Mouse (Mus musculus) kidney, postnatal 4 days (tissue): ENCODE measurements around the gene Lkaaear1.
A peak's percentile ranks its signal among the peaks of the same experiment; 100 is the strongest.

Experiments used
- DNase-seq, 2 experiments: peaks; one replicate each; pipeline ENCODE4 v3.0.0; 2021; ENCODE audit warnings: mixed read lengths in 2 of 2

The Lkaaear1 gene

GRCm38 (mm10) chr2:181681978-181682377, 16.3 kb downstream of the Lkaaear1 start:
- DNase-seq = no peak

- peak in 1 of 2 experiments; percentile 24 for DNase-seq
Measured at GRCm38 (mm10) chr2:181680716-181681117, 17.5 kb downstream of the Lkaaear1 start.

- peak; percentile 78 to 87 for DNase-seq
Measured at GRCm38 (mm10) chr2:181679951-181680715, 18.1 kb downstream of the Lkaaear1 start, which contains the start of gene Tcea2. Gene Tcea2, plus strand, starts transcription at chr2:181680310.

GRCm38 (mm10) chr2:181678780-181679179, 19.5 kb downstream of the Lkaaear1 start:
- DNase-seq = peak; percentile 78 to 88

GRCm38 (mm10) chr2:181677755-181678098, 20.5 kb downstream of the Lkaaear1 start:
- DNase-seq = peak in 1 of 2 experiments; percentile 47

- peak; percentile 35 to 59 for DNase-seq
Measured at GRCm38 (mm10) chr2:181677096-181677754, 21.0 kb downstream of the Lkaaear1 start.

- DNase-seq = peak; percentile 63 to 68
Measured at GRCm38 (mm10) chr2:181676424-181676823, 21.8 kb downstream of the Lkaaear1 start.

- peak; percentile 78 to 86 for DNase-seq
Measured at GRCm38 (mm10) chr2:181675454-181675853, 22.8 kb downstream of the Lkaaear1 start.

- no peak for DNase-seq
Measured at GRCm38 (mm10) chr2:181674934-181675333, 23.3 kb downstream of the Lkaaear1 start.

GRCm38 (mm10) chr2:181673501-181673900, 24.7 kb downstream of the Lkaaear1 start:
- no peak for DNase-seq

- no peak for DNase-seq
Measured at GRCm38 (mm10) chr2:181671984-181672383, 26.3 kb downstream of the Lkaaear1 start.

GRCm38 (mm10) chr2:181671326-181671725, 26.9 kb downstream of the Lkaaear1 start, which contains the start of gene Sox18:
Gene Sox18, minus strand, starts transcription at chr2:181671640.
- peak; percentile 66 to 77 for DNase-seq

GRCm38 (mm10) chr2:181670913-181671311, 27.3 kb downstream of the Lkaaear1 start:
- peak; percentile 30 to 57 for DNase-seq

- DNase-seq = peak; percentile 35 to 62
Measured at GRCm38 (mm10) chr2:181670285-181670912, 27.8 kb downstream of the Lkaaear1 start.

- DNase-seq = peak; percentile 68 to 74
Measured at GRCm38 (mm10) chr2:181663298-181663630, 35.0 kb downstream of the Lkaaear1 start.

- DNase-seq = peak; percentile 27 to 58
Measured at GRCm38 (mm10) chr2:181662620-181663297, 35.5 kb downstream of the Lkaaear1 start.

GRCm38 (mm10) chr2:181659609-181660055, 38.6 kb downstream of the Lkaaear1 start:
- DNase-seq = peak; percentile 88 to 93

- peak; percentile 77 to 85 for DNase-seq
Measured at GRCm38 (mm10) chr2:181658930-181659555, 39.2 kb downstream of the Lkaaear1 start.

- no peak for DNase-seq
Measured at GRCm38 (mm10) chr2:181658528-181658927, 39.7 kb downstream of the Lkaaear1 start.

GRCm38 (mm10) chr2:181657441-181657840, 40.8 kb downstream of the Lkaaear1 start:
- peak; percentile 29 to 32 for DNase-seq

- DNase-seq = no peak
Measured at GRCm38 (mm10) chr2:181656734-181657133, 41.5 kb downstream of the Lkaaear1 start, which contains the start of gene Gm29797. Gene Gm29797, plus strand, starts transcription at chr2:181657034.

GRCm38 (mm10) chr2:181653523-181653922, 44.7 kb downstream of the Lkaaear1 start:
- no peak for DNase-seq
